Mouse (Mus musculus) heart, postnatal 0 days (tissue): ENCODE measurements around the gene Grid1. TPM values are rescaled to one million over a fixed set of nuclear protein-coding genes. Genes with fewer than 3 reads are reported as not detected.

ENCODE experiments used
- ATAC-seq: fragments of 200-750 bp; cut with Nextera tagmentation; 2 replicates; pipeline ENCODE4 v1.8.0; 2017; ENCODE audit warnings: low read depth, moderate number of reproducible peaks, moderate library complexity; ENCODE audit not compliant: insufficient read depth
- DNase-seq: peaks from one replicate; pipeline ENCODE4 v3.0.0-alpha.2; 2016; ENCODE audit warnings: low spot score
- H3K27ac ChIP-seq: fragments of 300-500 bp; sonication (generic); 2 replicates; pipeline ENCODE4 v1.5.1; 2014; ENCODE audit warnings: low read depth, mild to moderate bottlenecking
- H3K27me3 ChIP-seq: fragments of 300-500 bp; sonication (generic); 2 replicates; pipeline ENCODE4 v1.6.1; 2014; ENCODE audit warnings: low read length, mixed read lengths; ENCODE audit not compliant: control insufficient read depth, insufficient read depth
- H3K36me3 ChIP-seq: fragments of 300-500 bp; sonication (generic); replicated peaks from 2 replicates; pipeline ENCODE4 v1.6.1; 2014; ENCODE audit warnings: low read length, mixed read lengths; ENCODE audit not compliant: control insufficient read depth, insufficient read depth
- H3K4me1 ChIP-seq: fragments of 300-500 bp; sonication (generic); 2 replicates; pipeline ENCODE4 v1.6.1; 2014; ENCODE audit warnings: antibody characterized with exemption; ENCODE audit not compliant: control insufficient read depth, insufficient read depth
- H3K4me2 ChIP-seq: fragments of 300-500 bp; sonication (generic); 2 replicates; pipeline ENCODE4 v1.6.1; 2014; ENCODE audit warnings: low read depth, mild to moderate bottlenecking, low read length, moderate library complexity
- H3K4me3 ChIP-seq: fragments of 300-500 bp; sonication (generic); 2 replicates; pipeline ENCODE4 v1.5.1; 2014; ENCODE audit warnings: low read depth, low read length
- H3K9ac ChIP-seq: fragments of 300-500 bp; sonication (generic); replicated peaks from 2 replicates; pipeline ENCODE4 v1.6.1; 2014; ENCODE audit warnings: low read depth, low read length, mixed read lengths
- H3K9me3 ChIP-seq: fragments of 300-500 bp; sonication (generic); replicated peaks from 2 replicates; pipeline ENCODE4 v1.6.1; 2016; ENCODE audit warnings: low read length; ENCODE audit not compliant: control insufficient read depth
- CTCF ChIP-seq: IDR thresholded peaks from 2 replicates; pipeline ENCODE4 v1.5.1; 2016; ENCODE audit warnings: antibody characterized with exemption, control low read depth, low read depth
- EP300 ChIP-seq: IDR thresholded peaks from 2 replicates; pipeline ENCODE4 v1.6.1; 2016; ENCODE audit warnings: antibody characterized with exemption, low read depth
- WGBS: fragments of 180-500 bp; shearing (Covaris S2); extraction: QIAGEN DNeasy Blood & Tissue Kit; methylation state at CpG from one replicate; pipeline ENCODE4 v1.1.7; 2014; 5-methylcytosine and 5-hydroxymethylcytosine counted together
- polyA plus RNA-seq: library from polyadenylated mRNA; unstranded; fragments of >200 nt; fragmentation: Nextera tagmentation; extraction: Ambion mirVana; gene quantifications from 2 replicates; pipeline ENCODE4 v1.2.1, GENCODE M21; 2015
- total RNA-seq: library from RNA; depleted of rRNA; stranded (reverse); fragments of >200 nt; gene quantifications from 2 replicates; pipeline ENCODE4 v1.2.3, GENCODE M21; 2014; ENCODE audit warnings: low replicate concordance

The Grid1 gene
- total and polyA plus RNA-seq, 2 experiments from 2014 or later, result 0.05 TPM; not detected in 1

DNA sequence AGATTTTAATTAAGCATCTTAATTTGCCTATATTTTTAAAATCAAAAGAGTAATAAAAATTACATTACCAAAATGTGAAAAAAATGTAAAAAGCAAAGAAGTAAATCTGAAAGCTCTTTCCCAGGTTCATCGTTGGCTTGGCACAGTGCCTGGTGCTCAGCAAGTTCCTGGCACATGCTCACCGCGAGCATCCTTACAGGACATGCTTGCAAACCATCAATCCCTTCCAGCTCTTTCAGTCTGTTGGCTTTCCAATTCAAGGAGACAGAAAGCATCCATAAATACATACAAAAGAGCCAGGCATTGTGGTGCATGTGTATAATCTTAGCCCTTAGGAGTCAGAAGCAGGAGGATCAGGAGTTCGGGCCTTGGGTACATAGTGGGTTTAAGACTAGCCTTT, 430.5 kb downstream of the Grid1 start:
- TF ChIP-seq CTCF, result no peak
- TF ChIP-seq EP300, result no peak
- Histone ChIP-seq H3K27me3 (no peaks in the 10 kb centered on the region), H3K27ac (no peak overlapping the region), H3K9me3 (no peaks in the 10 kb centered on the region), H3K36me3 (no peaks in the 10 kb centered on the region), H3K4me2 (no peak overlapping the region), H3K4me3 (no peak overlapping the region), H3K9ac (no peak overlapping the region), H3K4me1 (no peaks in the 10 kb centered on the region)
- WGBS, result 80% methylated on average over 4 of the region's 4 CpGs
- DNase-seq, result no peak
- ATAC-seq, result no peak

DNA sequence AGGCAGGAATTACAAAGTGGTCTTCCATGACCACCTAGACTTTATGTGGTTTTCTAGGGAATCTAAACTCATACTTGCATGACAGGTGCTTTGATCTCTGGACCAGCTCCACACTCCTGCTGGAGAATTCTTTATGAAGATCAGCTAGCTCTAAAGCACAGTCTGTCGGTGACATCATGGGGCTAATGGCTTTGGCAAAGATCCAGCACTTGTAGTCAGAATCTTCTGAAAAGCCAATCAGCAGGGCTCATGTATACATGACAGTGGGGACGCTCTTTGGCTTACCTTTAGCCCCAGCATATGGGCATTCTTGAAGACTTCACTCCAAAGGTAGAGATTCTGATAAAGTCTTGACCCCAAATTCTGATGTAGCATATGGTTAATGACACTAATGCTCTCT, 434.6 kb downstream of the Grid1 start:
- no peak overlapping the region for H3K4me2 ChIP-seq
- no peaks in the 10 kb centered on the region for H3K36me3 ChIP-seq
- no peak overlapping the region for H3K9ac ChIP-seq
- 54% methylated on average over 2 of the region's 2 CpGs for WGBS
- ATAC-seq (no peak), DNase-seq (no peak)
- H3K27me3 ChIP-seq, result no peaks in the 10 kb centered on the region
- no peak overlapping the region for H3K27ac ChIP-seq
- no peaks in the 10 kb centered on the region for H3K4me1 ChIP-seq
- H3K9me3 ChIP-seq, result no peaks in the 10 kb centered on the region
- no peak overlapping the region for H3K4me3 ChIP-seq
- TF ChIP-seq CTCF (no peak), EP300 (no peak)

DNA sequence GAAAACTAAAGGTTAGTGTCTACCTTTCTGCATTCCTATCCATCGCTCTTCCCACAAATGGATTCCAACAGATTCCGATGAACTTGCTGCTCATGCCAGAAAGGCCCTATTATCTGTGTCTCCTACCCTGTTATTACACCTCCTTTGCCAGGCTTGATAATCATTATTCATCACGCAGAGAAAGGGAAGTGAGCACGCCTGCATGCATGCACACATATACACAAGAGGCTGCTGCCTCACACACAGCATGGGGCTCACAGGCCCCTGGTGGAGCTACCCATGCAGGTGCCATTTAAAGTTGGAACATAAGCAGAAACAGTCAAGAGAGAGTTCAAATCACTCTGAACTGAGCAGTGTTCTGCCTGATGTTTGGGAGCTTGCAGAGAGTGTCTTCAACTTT, 450.4 kb downstream of the Grid1 start:
- 81% methylated on average over 4 of the region's 4 CpGs for WGBS
- no peak overlapping the region for H3K4me2 ChIP-seq
- no peaks in the 10 kb centered on the region for H3K36me3 ChIP-seq
- DNase-seq (no peak), ATAC-seq (no peak)
- H3K27me3 ChIP-seq, result no peaks in the 10 kb centered on the region
- H3K27ac ChIP-seq, result no peak overlapping the region
- H3K9me3 ChIP-seq, result no peaks in the 10 kb centered on the region
- H3K9ac ChIP-seq, result no peak overlapping the region
- H3K4me1 ChIP-seq, result no peaks in the 10 kb centered on the region
- no peak for TF ChIP-seq EP300
- no peak for TF ChIP-seq CTCF
- no peak overlapping the region for H3K4me3 ChIP-seq

DNA sequence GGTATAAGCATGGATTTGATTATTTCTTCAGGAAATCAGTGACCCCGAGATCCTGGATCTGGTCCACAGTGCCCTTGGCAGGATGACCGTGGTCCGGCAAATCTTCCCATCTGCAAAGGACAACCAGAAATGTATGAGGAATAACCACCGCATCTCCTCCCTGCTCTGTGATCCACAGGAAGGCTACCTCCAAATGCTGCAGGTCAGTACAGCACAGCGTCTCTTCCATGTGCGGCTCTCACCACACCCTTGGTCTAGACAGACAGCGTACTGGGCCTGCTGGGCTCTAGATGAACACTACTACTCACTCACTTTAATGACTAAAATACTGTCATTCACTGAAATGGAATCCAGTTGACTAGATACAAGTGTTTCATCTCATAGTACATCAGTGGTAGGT, 489.3 kb downstream of the Grid1 start:
- DNase-seq, result no peak
- H3K27ac ChIP-seq, result no peak overlapping the region
- no peaks in the 10 kb centered on the region for H3K27me3 ChIP-seq
- WGBS, result 89% methylated on average over 7 of the region's 7 CpGs
- H3K9me3 ChIP-seq, result no peaks in the 10 kb centered on the region
- H3K4me2 ChIP-seq, result no peak overlapping the region
- no peak for ATAC-seq
- H3K4me1 ChIP-seq, result no peaks in the 10 kb centered on the region
- TF ChIP-seq CTCF, result no peak
- no peak overlapping the region for H3K4me3 ChIP-seq
- H3K9ac ChIP-seq, result no peak overlapping the region
- H3K36me3 ChIP-seq, result no peaks in the 10 kb centered on the region

DNA sequence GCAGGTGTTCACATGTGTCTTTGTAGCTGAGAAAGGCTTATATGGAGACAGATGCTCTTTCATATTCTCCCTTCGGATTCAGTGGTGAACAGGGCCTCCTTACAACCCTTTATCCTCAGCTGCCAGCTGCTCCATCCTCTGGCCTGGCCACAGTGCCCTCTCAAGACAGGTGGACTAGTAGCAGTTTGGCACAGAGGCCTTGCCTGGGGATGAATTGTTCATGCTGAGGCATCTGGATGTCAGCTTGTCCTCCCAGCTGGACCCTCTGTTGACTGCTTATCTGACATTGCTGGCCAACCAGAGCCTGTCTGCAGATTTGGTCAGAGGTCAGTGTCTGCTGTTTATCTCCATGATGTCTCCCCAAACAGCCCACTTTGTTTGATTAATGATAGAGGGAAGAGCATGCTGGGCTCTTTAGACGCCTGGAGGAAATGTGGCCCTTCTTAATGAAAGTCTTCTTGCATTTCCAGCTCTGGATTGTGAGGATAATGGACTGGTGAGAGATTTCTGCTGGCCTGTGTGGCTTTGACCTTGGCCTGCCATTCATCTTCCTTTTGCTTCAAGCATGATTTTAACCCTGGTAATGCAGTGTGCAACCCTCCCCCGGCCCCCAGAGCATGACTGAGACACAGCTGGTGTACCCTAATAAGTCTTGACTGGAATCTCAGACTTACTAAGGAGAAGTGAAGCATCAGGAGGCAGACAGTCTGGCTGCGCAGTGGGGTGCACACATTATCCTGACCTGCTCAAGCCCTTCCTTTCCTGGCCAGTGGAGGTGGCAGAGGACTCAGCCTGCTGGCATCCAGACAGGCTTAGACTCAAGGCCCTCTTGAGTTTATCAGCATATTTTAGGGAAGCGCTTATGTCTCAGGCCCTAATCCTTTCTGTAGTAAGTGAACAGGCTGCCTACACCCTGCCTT, 493.7 kb downstream of the Grid1 start:
- WGBS, result 41% methylated on average over 5 of the region's 5 CpGs
- DNase-seq (no peak), ATAC-seq (no peak)
- Histone ChIP-seq H3K4me3 (no peak overlapping the region), H3K9ac (no peak overlapping the region), H3K4me2 (no peak overlapping the region), H3K27ac (no peak overlapping the region), H3K9me3 (no peaks in the 10 kb centered on the region), H3K36me3 (no peaks in the 10 kb centered on the region), H3K27me3 (no peaks in the 10 kb centered on the region), H3K4me1 (no peaks in the 10 kb centered on the region)
- no peak for TF ChIP-seq EP300
- no peak for TF ChIP-seq CTCF

DNA sequence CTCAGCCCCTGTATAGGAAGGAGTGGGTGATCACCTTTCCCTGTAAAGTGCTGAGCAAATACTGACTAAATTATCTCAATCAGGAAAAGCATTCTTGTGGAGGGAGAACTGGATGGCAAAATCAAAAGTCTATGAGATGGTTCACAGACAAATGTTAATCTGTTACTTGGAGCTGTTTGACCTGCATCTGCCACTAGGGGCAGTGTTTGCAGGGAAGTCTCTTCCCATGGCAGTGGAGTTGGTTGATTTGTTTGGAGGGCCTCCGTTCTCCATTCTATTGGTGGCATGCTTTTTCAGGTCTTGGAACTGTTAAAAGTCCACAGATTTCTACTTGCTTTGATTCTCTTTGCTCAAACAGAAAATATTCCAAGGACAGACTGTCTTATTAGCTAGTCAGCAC, 506.4 kb downstream of the Grid1 start:
- DNase-seq, result no peak
- Histone ChIP-seq H3K27me3 (no peaks in the 10 kb centered on the region), H3K9ac (no peak overlapping the region), H3K27ac (no peak overlapping the region), H3K9me3 (no peaks in the 10 kb centered on the region), H3K4me2 (no peak overlapping the region), H3K36me3 (no peaks in the 10 kb centered on the region), H3K4me3 (no peak overlapping the region), H3K4me1 (no peaks in the 10 kb centered on the region)
- 67% methylated on average over 1 of the region's 1 CpGs for WGBS
- ATAC-seq, result no peak
- peak; percentile 49 for TF ChIP-seq CTCF
- TF ChIP-seq EP300, result no peak
